Mouse (Mus musculus) cerebellum, adult 2 months (tissue): ENCODE data around the gene Rbpjl.

Source experiments
- CTCF ChIP-seq: fragments of 200-500 bp; IDR thresholded peaks from 2 replicates; pipeline ENCODE4 v1.5.1; 2011; ENCODE audit warnings: low read depth, mild to moderate bottlenecking, control low read depth, low read length, moderate library complexity, borderline replicate concordance; ENCODE audit not compliant: insufficient read depth
- POLR2A ChIP-seq: fragments of 200-500 bp; IDR thresholded peaks from 2 replicates; pipeline ENCODE4 v1.6.1; 2011; ENCODE audit warnings: low read length, control low read depth, borderline replicate concordance; ENCODE audit not compliant: insufficient read depth

DNA sequence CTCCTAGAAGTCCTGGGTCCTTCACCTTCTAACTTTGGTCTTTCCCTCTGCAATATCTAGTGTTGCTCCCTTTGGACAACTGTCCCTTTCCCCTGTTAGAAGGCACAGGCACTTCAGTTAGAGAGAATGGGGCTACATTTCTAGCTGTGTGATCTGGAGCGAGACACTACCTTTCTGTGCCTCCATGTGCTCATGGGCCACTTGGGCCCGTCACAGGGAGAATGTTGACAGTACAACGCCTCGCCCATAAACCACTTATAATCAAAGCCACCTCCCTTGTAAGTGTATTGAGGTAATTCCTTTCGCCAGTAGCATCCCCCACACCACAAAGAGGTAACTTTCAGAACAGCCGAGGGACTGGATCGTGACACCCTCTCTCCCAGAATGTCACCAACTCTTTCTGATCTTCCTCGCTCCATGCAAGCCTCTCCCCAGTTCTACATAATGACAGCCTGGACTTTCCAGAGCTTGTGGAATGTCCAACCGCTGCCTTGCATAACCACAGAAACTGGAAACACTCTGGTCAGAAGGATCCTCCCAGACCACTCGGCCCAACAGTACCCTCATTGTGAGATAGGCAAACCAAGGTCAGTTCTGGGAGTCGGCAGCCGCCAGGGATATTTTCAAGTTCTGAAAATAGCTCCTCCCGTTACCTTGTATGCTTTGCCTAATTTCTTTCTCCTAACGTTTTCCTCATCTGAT, 46.6 kb downstream of the Rbpjl start:
- TF ChIP-seq POLR2A: no peak
- no peak for TF ChIP-seq CTCF
